Mouse (Mus musculus): ENCODE results near the gene Gpr153.

- TF ChIP-seq POLR2A (IDR thresholded peaks at IDR 0.05; ENCODE audit: borderline replicate concordance, extremely low read depth, low read depth, low read length) (no peak), CTCF (IDR thresholded peaks at IDR 0.05; ENCODE audit: insufficient read depth, low read length) (no peak)
These were observed 43.6 kb downstream of the Gpr153 start for GRCm38 (mm10) chr4:152317631-152318033.

Data from lung, adult 2 months (tissue).